Mouse (Mus musculus) heart, embryonic 16.5 days (tissue): ENCODE measurements around the gene Zfp866. TPM values are rescaled to one million over a fixed set of nuclear protein-coding genes. Genes with fewer than 3 reads are reported as not detected.
A peak's percentile ranks its signal among the peaks of the same experiment; 100 is the strongest.

Experiments
- ATAC-seq: fragments of 200-750 bp; cut with Nextera tagmentation; replicated peaks from 2 replicates; pipeline ENCODE4 v1.8.0; 2017; ENCODE audit warnings: moderate number of reproducible peaks; ENCODE audit not compliant: insufficient read depth, low FRiP score; ENCODE audit errors: extremely low read depth
- H3K27ac ChIP-seq: fragments of 300-500 bp; sonication (generic); 2 replicates; pipeline ENCODE4 v1.5.1; 2014; ENCODE audit warnings: mild to moderate bottlenecking, low read length, control low read depth, moderate library complexity
- H3K27me3 ChIP-seq: fragments of 300-500 bp; sonication (generic); 2 replicates; pipeline ENCODE4 v1.6.1; 2014; ENCODE audit warnings: low read length, mixed read lengths; ENCODE audit not compliant: control insufficient read depth, insufficient read depth
- H3K36me3 ChIP-seq: fragments of 300-500 bp; sonication (generic); 2 replicates; pipeline ENCODE4 v1.6.1; 2014; ENCODE audit not compliant: control insufficient read depth, insufficient read depth
- H3K4me1 ChIP-seq: fragments of 300-500 bp; sonication (generic); 2 replicates; pipeline ENCODE4 v1.6.1; 2014; ENCODE audit warnings: low read length, mixed read lengths; ENCODE audit not compliant: control insufficient read depth, insufficient read depth
- H3K4me2 ChIP-seq: fragments of 300-500 bp; sonication (generic); 2 replicates; pipeline ENCODE4 v1.6.1; 2014; ENCODE audit warnings: low read depth, mild to moderate bottlenecking, control low read depth, low read length
- H3K4me3 ChIP-seq: fragments of 300-500 bp; sonication (generic); 2 replicates; pipeline ENCODE4 v1.5.1; 2014; ENCODE audit warnings: mild to moderate bottlenecking, control low read depth, low read length
- H3K9ac ChIP-seq: fragments of 300-500 bp; sonication (generic); 2 replicates; pipeline ENCODE4 v1.6.1; 2014; ENCODE audit warnings: low read length, control low read depth
- H3K9me3 ChIP-seq: fragments of 300-500 bp; sonication (generic); replicated peaks from 2 replicates; pipeline ENCODE4 v1.6.1; 2016; ENCODE audit warnings: low read length; ENCODE audit not compliant: control insufficient read depth
- WGBS: fragments of 180-500 bp; shearing (Covaris S2); extraction: QIAGEN DNeasy Blood & Tissue Kit; methylation state at CpG from one replicate; pipeline ENCODE4 v1.1.7; 2014; 5-methylcytosine and 5-hydroxymethylcytosine counted together
- polyA plus RNA-seq: library from polyadenylated mRNA; unstranded; fragments of >200 nt; fragmentation: Nextera tagmentation; extraction: Ambion mirVana; gene quantifications from 2 replicates; pipeline ENCODE4 v1.2.1, GENCODE M21; 2015

Zfp866 gene
- polyA plus RNA-seq = 18.0 and 20.3 TPM in 2 replicates

DNA sequence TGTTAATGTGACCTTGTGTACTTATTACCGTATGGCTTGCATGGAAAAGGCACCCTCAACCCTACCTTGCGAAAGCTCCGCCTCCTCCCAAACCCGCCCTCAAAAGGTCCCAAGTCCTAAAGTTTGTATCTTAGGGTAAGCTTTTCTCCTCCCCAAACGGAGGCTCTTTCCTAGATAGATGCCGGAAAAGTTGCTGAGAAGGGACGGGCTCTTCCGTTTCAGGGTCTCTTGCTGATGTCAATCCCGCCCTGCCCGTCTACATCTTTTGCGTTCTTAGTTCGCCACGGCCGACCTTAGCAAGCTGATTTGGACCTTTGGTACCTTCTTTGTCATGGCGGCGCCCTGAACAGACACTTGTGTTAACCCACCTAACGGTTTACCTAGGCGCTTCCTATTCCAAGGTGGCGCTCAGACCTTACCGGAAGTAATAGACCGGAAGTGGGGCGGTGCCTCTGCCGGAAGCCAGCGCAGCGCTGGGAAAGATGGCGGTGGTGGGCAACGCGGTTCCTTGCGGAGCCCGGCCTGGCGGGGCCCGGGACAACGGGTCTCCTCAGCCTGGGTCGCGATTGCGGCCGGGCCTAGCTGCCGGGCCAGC is at the start of gene Zfp866, which contains the start of gene Atp13a1:
Gene Zfp866, minus strand, starts transcription at position 406 of the 595 bp plus-strand sequence.
Gene Atp13a1, plus strand, starts transcription at position 391 of the 595 bp plus-strand sequence.
- WGBS = under 1% methylated on average over 38 of the region's 38 CpGs
- H3K4me1 ChIP-seq = peaks cover 16% of the 10 kb centered on the region
- H3K4me2 ChIP-seq = peak within 1 kb of the TSS; percentile 76
- peaks cover 17% of the 10 kb centered on the region for H3K36me3 ChIP-seq
- ATAC-seq = peak; percentile 94
- no peaks in the 10 kb centered on the region for H3K27me3 ChIP-seq
- peak within 1 kb of the TSS; percentile 97 for H3K9ac ChIP-seq
- H3K4me3 ChIP-seq = peak within 1 kb of the TSS; percentile 98
- no peaks in the 10 kb centered on the region for H3K9me3 ChIP-seq
- H3K27ac ChIP-seq = peak within 1 kb of the TSS; percentile 94

DNA sequence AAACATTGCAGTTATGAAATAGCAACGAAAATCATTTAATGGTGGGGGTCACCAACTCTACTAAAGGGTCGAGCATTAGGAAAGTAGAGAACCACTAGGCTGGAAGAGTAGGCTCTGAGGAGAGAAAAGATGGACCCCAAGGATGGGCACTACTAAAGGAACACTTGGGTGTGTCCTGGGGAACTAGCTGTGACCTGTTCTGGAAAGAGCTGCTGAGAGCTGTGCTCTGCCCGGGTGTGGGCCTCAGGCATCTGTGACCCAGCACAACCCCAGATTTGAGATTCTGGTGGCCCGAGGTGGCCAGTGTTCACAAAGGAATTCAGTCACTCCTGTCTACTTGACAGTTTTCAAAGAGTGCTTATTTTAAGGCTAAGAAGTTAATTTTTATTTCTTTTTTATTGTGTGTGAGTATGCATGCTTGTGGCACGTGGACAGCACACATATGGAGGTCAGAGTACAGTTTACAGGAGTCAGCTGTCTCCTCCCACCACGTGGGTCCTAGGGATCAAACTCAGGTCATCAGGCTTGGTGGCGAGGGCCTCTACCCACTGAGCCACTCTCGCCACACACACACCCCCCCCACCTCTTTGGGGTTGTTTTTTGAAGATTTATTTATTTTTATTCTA is 46.2 kb upstream of the Zfp866 start:
- Histone ChIP-seq H3K36me3 (no peaks in the 10 kb centered on the region), H3K27ac (no peak overlapping the region), H3K9me3 (no peaks in the 10 kb centered on the region), H3K27me3 (no peaks in the 10 kb centered on the region), H3K4me1 (peaks cover 5% of the 10 kb centered on the region; the same call in 1 of the 2 replicates), H3K4me3 (no peak overlapping the region), H3K4me2 (no peak overlapping the region), H3K9ac (no peak overlapping the region)
- ATAC-seq = no peak
- 67% methylated on average over 8 of the region's 8 CpGs for WGBS

DNA sequence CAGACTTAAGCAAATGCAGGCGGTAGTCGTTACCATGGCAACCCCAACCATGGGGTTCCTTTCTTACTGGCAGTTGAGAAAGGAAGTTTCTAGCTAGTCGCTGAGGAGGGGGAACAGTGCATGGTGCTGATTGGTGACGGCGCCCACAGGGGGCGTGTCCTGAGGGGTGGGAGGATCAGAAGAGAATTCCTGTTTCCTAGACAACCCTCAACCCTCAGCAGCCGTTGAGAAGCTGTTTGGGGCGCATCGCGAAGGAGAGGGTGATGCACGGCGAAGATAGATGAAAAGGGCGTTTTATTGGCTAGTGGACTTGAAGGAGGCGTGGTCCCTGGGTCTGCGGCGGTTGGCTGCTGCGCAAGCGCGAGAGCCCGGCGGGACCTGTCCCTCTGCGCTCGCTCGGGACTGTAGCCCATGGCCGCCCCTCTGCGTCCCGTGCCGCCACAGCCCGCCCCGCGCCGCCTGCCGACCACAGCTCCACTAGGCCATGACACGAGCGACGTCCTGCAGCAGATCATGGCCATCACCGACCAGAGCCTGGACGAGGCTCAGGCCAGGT is 41.4 kb upstream of the Zfp866 start, which contains the start of gene Pbx4:
Gene Pbx4, plus strand, starts transcription at position 194 of the 556 bp plus-strand sequence.
- peak within 1 kb of the TSS; percentile 64 for H3K4me3 ChIP-seq
- H3K4me1 ChIP-seq = peaks cover 5% of the 10 kb centered on the region; the same call in 1 of the 2 replicates
- WGBS = under 1% methylated on average over 38 of the region's 38 CpGs
- ATAC-seq = peak; percentile 87
- no peak within 1 kb of the TSS for H3K27ac ChIP-seq
- H3K36me3 ChIP-seq = no peaks in the 10 kb centered on the region
- peak within 1 kb of the TSS; percentile 95 for H3K4me2 ChIP-seq
- no peaks in the 10 kb centered on the region for H3K9me3 ChIP-seq
- H3K27me3 ChIP-seq = no peaks in the 10 kb centered on the region
- H3K9ac ChIP-seq = peak within 1 kb of the TSS; percentile 65

DNA sequence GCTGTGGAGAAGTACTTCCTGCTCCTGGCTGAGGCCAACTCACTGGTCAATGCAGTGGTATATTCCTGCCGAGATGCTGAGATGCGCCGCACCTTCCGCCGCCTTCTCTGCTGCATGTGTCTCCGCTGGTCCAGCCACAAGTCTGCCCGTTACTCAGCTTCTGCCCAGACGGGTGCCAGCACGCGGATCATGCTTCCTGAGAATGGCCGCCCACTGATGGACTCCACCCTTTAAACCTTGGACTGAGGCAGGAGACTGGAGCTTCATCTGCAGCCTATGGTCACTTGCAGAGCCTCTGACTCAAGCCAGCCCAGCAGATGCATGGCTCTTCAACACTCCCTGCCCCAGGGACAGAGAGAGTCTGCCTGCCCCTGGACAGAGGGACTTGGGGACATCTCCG is 35.4 kb upstream of the Zfp866 start:
- no peak for ATAC-seq
- H3K27ac ChIP-seq = no peak overlapping the region
- no peak overlapping the region for H3K4me2 ChIP-seq
- peaks cover 6% of the 10 kb centered on the region; the same call in 1 of the 2 replicates for H3K4me1 ChIP-seq
- H3K27me3 ChIP-seq = no peaks in the 10 kb centered on the region
- no peak overlapping the region for H3K4me3 ChIP-seq
- H3K36me3 ChIP-seq = no peaks in the 10 kb centered on the region
- no peaks in the 10 kb centered on the region for H3K9me3 ChIP-seq
- WGBS = 89% methylated on average over 12 of the region's 12 CpGs
- H3K9ac ChIP-seq = no peak overlapping the region

DNA sequence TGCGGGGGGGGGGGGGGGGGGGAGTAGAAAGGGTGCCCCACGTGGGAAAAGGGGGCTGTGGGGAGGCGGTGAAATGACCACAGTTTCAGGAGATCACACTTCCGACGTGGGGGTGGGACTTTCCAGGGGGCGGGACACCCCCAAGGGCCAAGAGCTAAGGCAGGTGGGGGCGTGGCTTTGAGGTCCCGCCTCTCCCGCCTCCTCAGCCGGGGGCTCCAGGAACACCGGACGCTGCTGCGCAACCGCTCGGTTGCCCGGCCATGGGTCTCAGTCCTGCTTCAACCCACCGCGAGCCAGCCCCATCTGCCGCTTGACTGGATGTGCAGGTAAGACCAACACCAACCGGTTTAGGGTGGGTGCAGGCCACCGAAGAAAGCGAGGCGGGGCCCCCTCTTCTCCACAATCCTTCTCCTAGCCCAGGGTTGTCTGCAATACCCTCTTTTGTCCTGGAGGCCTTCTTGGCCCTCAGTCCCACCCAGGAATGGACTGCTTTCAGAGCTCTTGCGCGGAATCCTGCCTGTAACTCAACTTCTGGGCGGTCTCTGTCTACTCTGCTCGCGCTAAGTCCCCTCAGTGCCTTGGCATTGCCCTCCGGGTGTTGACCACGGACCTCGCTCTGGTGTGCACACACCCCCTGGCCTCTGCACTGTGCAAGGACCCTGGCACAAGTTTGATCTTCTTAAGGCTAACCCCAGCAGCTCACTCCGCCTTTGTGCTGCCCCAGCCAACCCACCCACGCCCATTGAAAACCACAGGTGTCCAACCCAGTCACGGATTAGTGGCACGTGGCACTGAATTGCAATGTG is 31.6 kb upstream of the Zfp866 start, which contains the start of gene Lpar2:
Gene Lpar2, plus strand, starts transcription at position 44 of the 806 bp plus-strand sequence.
- H3K27me3 ChIP-seq = no peaks in the 10 kb centered on the region
- H3K4me2 ChIP-seq = peak within 1 kb of the TSS; percentile 94
- H3K4me1 ChIP-seq = peaks cover 6% of the 10 kb centered on the region; the same call in 1 of the 2 replicates

DNA sequence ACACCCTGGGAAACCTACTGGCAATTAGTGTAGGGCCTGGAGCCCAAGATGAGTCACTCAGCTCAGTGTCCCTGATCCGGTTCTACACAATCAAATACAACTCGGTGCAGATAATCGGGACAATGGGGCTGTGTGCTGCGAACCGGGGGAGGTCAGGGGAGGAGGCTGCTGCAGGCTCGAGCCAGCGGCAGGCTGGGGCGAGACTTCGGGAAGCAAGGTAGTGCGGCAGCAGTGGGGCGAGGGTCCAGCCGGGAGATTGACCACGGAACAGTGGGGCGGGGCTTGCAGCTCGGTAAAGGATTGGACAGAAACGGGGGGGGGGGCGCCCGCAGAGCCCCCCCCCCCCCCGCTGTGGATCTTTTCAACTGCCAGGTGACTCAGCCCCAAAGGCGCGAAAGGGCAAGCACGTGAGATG is 31.0 kb upstream of the Zfp866 start:
- Histone ChIP-seq H3K4me3 (peak overlapping the region; percentile 65), H3K27ac (peak overlapping the region; percentile 4; the same call in 1 of the 2 replicates), H3K4me1 (peaks cover 6% of the 10 kb centered on the region; the same call in 1 of the 2 replicates), H3K9ac (peak overlapping the region; percentile 76), H3K9me3 (no peaks in the 10 kb centered on the region), H3K4me2 (peak overlapping the region; percentile 94), H3K27me3 (no peaks in the 10 kb centered on the region), H3K36me3 (no peaks in the 10 kb centered on the region; the same call in 1 of the 2 replicates)
- WGBS = 2% methylated on average over 14 of the region's 22 CpGs
- ATAC-seq = peak; percentile 14; the same call in 1 of the 2 replicates

More for the DNA sequence above, 31.6 kb upstream of the Zfp866 start, which contains the start of gene Lpar2:
- peak within 1 kb of the TSS; percentile 65 for H3K4me3 ChIP-seq
- H3K9me3 ChIP-seq = no peaks in the 10 kb centered on the region
- 5% methylated on average over 32 of the region's 35 CpGs for WGBS
- H3K9ac ChIP-seq = peak within 1 kb of the TSS; percentile 76
- peak; percentile 74 for ATAC-seq
- H3K27ac ChIP-seq = peak within 1 kb of the TSS; percentile 42; the same call in 1 of the 2 replicates
- no peaks in the 10 kb centered on the region; the same call in 1 of the 2 replicates for H3K36me3 ChIP-seq

DNA sequence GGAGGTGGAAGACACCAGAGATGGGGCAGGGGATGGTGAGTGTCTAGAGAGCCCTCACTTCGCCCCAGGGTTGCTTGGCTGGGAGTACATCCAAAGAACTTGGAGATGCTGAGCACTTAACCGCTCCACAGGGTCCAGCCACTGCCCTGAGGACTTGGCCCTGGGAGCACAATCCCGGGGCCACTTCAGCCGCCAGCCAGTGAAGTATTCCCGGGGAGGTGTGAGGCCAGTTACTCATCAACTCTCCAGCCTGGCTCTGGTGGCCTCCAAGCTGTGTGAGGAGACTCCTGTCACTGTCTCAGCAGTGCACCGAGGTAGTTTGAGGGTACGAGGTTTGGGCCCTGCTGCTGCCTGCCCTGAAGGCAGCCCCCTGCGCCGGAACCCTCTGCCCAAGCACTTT is 29.5 kb upstream of the Zfp866 start:
- no peak overlapping the region for H3K4me3 ChIP-seq
- no peaks in the 10 kb centered on the region; the same call in 1 of the 2 replicates for H3K36me3 ChIP-seq
- H3K27ac ChIP-seq = no peak overlapping the region
- H3K4me1 ChIP-seq = peaks cover 6% of the 10 kb centered on the region; the same call in 1 of the 2 replicates
- no peaks in the 10 kb centered on the region for H3K27me3 ChIP-seq
- H3K9ac ChIP-seq = no peak overlapping the region
- 71% methylated on average over 9 of the region's 9 CpGs for WGBS
- H3K4me2 ChIP-seq = no peak overlapping the region
- no peak for ATAC-seq
- H3K9me3 ChIP-seq = no peaks in the 10 kb centered on the region

DNA sequence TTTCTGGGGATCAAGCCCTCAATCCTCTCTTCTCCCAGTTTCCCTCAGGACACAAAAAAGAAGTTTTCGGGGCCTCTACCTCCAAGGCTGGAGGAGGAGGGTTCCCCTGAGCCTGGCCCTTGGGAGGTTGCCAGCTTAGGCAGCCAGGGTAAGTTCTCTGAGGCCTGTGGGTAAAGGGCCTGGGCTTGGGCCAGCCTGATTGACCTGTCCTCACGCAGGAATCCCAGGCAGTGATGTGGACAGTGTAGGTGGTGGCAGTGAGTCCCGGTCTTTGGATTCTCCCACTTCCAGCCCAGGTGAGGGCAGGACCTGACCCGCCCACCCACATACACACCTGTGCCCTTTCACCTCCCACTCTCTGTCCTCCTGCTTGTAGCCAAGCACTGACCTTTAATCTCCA is 24.4 kb upstream of the Zfp866 start:
- Histone ChIP-seq H3K27ac (no peak overlapping the region), H3K4me1 (no peaks in the 10 kb centered on the region), H3K4me3 (no peak overlapping the region), H3K27me3 (no peaks in the 10 kb centered on the region), H3K4me2 (no peak overlapping the region), H3K9me3 (no peaks in the 10 kb centered on the region; the same call in 1 of the 2 replicates), H3K36me3 (peaks cover 14% of the 10 kb centered on the region), H3K9ac (no peak overlapping the region)
- no peak for ATAC-seq
- WGBS = 87% methylated on average over 4 of the region's 4 CpGs
